Mouse (Mus musculus) right cerebral cortex, adult 2 months (tissue): ENCODE results near the gene Vav2.

Experiments used
- DNase-seq, 2 experiments: peaks; one replicate each; pipeline ENCODE4 v3.0.0; 2021 to 2022; ENCODE audit warnings: low spot score in 2 of 2

The Vav2 gene

GRCm38 (mm10) chr2:27318606-27319005 is 108.2 kb downstream of the Vav2 start:
- no peak for DNase-seq

DNA sequence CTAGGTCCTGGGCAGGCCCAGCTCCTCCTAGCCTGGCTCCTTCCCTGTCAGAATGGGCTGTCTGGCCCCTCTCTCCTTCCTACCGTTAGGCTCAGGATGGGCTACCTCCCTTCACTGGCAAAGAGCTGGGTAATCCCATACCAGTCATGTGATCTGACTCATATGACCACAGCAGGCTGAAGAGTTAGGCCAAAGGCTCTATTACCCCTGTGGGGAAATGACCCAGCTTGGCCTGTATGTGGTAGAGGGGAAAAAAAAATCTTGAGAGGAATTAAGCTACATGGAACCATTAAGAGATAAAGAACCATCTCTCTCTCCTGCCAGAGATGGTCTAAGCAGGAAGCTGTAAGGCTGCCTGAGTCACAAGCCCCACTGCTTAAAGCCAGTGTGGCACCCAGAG is 108.6 kb downstream of the Vav2 start:
- DNase-seq: no peak

DNA sequence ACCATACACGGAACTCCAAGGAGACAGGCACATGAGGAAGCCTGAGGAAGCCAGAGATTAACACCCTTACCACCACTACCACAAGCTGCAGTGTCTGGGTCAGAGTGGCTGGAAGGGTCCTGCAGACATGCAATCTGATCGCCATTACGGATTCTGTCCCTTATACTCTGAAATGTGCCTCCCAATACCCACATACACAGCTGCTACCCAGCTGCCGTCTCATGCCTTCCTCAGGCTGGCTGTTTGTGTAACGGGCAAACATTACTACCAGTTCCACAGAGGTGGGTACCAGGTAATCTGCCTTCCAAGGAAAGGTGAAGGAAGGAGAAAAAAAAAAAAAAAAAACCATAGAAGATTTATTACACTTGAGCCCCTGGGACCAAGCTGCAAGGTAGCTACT is 110.7 kb downstream of the Vav2 start:
- no peak for DNase-seq

GRCm38 (mm10) chr2:27314269-27314668 is 112.6 kb downstream of the Vav2 start:
- no peak for DNase-seq

GRCm38 (mm10) chr2:27312500-27312899 is 114.3 kb downstream of the Vav2 start:
- no peak for DNase-seq

DNA sequence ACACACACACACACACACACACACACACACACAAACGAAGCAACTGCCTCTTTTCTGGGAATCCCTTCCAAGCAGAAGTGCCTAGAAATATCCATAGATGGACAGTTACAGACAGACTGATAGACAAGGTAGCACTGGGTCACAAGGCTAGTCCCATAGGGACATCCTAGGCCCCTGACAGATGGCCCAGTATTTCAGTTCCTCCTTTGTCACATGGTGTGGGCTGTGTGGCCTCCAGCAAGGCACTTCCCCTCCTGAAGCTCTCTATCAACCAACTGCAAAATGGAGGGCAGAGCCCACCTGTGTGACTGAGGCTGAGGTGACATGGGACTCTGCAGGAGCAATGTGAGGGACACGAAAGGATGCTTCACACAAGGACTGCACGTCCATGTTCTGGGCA is 115.2 kb downstream of the Vav2 start:
- no peak for DNase-seq

GRCm38 (mm10) chr2:27310908-27311307 is 115.9 kb downstream of the Vav2 start:
- no peak for DNase-seq

- DNase-seq: no peak
Observed at GRCm38 (mm10) chr2:27310221-27310620, 116.6 kb downstream of the Vav2 start.

DNA sequence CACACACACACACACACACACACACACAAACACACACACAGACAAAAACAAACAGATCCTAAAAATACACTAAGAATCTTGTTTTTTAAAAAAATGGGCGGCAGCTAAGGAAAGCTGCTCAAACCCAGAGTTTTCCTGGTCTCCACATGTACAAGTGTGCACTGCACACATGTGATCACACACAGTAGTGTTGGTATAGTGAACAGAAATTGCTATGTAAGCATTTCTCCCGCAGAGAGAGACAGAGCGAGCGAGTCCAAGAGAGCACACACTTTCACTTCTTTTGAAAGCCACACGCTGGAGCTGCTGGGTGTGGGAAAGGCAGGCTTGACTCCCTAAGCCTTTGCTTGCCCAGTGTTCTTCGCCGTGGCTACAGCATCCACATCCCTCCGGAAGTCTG is 120.2 kb downstream of the Vav2 start:
- no peak for DNase-seq

DNA sequence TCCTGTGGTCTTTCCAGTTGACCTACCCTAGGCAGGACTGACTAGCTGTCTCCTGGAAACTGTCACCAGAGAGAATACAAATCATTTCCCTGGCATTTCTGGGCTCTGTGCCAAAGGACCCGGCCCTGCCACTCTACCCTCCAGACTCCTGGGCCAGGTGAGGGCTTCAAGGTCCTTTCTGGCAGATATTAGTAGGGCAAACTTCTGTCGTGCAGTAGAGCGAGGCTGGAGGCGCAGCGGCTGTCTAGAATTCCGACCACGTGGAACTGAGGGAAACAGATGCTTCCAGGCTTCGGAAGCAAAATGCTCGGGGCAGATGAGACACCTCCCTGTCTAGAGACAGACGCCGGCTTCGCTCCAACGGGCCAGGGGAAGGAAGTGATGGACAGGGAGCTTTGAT is 122.1 kb downstream of the Vav2 start:
- no peak for DNase-seq

DNA sequence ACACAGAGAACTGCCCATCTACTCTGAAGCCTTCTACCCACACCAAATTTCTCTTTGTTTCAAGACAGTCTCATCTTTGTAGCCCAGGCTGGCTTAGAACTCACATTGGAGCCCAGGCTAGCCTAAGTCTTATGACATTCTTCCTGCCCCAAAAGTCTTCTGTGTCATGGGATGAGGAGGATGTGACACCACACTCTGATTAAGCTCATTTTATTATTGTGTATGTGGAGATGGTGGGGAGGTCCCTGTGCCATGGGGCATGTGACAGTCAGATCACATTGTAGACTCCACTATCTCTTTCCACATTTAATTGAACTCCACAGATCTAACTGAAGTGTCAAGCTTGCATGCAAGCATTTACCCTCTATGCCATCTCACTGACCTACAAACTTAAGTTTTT is 122.8 kb downstream of the Vav2 start:
- no peak for DNase-seq

GRCm38 (mm10) chr2:27301444-27302111 is 125.3 kb downstream of the Vav2 start:
- DNase-seq: no peak

GRCm38 (mm10) chr2:27300725-27301443 is 125.9 kb downstream of the Vav2 start:
- DNase-seq: no peak

GRCm38 (mm10) chr2:27296656-27297406 is 130.0 kb downstream of the Vav2 start:
- DNase-seq: no peak

DNA sequence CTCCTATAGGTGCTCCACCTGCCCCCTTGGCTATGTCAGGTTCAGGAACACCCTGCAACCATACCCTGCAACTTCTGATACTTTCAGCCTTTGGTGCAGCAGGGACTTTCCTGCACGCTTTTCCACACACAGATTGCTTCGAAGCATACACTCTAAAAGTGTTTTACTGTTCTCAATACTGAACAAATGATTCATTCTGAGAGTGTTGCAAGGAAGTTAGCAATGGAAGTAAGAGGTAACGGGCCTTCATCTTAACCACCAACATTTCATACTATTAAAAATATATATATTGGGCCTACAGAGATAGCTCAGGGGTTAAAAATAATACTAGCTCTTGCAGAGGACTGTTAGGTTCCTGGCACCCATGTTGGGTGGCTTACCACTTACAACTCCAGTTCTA is 132.1 kb downstream of the Vav2 start:
- no peak for DNase-seq

DNA sequence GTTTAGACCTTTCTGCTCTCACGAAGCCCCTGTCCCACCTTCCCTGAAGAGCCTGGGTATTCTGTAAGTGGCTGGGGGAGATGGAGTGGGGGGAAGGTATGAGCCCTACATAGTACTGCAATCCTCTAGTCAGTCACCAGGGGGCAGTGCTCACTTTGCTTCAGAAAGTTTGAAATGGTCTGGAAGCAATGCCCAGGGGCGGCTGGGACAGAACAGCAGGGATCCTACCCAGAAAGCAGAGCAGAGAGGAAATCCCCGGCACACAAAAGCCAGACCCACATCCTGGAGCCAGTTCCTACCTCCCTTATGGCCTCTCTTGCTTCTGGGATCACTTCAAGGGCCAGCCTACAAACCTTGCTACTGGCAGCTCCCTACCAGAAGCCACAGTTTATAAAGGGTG is 137.8 kb downstream of the Vav2 start:
- peak; percentile 89 to 90 for DNase-seq

- no peak for DNase-seq
Observed at GRCm38 (mm10) chr2:27286971-27287710, 139.7 kb downstream of the Vav2 start.

DNA sequence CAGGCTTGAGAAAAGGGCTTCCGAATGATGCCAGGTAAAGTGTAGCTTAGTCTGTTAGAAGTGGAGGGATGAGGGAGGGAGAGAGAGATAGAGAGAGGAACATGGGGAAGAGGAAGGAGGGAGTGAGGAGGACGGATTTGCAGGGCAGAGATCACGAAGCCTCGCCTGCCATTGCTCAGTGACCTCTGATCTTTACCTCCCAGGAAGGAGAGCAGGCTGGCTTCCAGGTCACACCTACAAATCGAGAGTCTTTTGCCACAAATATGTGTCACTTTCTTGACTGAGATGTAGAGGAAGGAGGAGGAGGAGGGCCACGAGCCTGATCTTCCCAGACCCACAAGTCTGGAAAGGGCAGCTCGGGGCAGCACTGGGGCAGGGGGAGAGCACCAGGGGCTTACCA is 142.4 kb downstream of the Vav2 start:
- no peak for DNase-seq

- DNase-seq: no peak
Observed at GRCm38 (mm10) chr2:27281771-27282170, 145.1 kb downstream of the Vav2 start.

- peak; percentile 78 to 79 for DNase-seq
Observed at GRCm38 (mm10) chr2:27280920-27281611, 145.8 kb downstream of the Vav2 start.

DNA sequence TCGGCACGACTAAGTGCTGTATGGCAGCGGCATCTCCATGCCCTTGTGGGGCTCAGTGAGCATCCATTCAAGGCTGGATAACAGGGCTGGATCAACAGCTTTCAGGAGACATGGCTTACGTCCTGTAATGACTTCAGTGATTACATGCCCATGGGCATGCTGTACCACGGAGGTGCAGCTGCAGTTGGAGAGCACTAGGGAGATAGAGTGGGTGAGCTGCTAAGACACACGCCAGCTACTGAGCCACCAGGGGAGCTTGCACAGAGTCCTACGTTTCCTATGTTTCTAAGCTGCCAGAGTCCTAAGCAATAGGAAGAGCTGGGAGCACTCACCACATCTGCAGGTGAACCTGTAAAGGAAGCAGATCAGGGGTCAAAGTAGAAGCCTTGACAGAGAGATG is 148.0 kb downstream of the Vav2 start:
- DNase-seq: no peak

DNA sequence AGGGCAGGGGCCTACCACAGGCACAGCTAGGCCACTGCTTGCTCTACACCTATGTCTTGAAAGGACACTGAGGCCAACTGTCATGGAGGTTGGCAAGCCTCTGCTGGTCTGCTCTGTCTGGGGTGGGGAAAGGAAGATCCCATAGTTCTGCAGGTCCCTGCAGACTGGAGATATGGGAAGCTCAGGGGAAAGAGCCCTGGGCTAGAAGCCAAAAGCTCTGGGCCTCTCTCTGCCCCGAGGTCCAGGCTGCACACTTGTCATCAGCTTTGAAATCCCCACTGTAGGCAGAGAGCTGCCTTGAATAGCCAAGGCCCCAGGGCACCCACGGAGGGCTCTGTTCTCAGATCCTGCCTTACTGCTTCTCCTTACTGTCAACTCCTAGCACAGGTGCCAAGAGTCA is 158.5 kb downstream of the Vav2 start:
- DNase-seq: no peak
